Mouse (Mus musculus): ENCODE measurements around the gene Cd47. TPM values are rescaled to one million over a fixed set of nuclear protein-coding genes. Genes with fewer than 3 reads are reported as not detected.
"Not testable (repeated sequence)": the region's sequence is repeated elsewhere in the genome, so short reads cannot be mapped to it uniquely, and the experiment has no call there.

Gene Cd47
- polyA plus RNA-seq, 1 experiment, result 84.8 TPM

DNA sequence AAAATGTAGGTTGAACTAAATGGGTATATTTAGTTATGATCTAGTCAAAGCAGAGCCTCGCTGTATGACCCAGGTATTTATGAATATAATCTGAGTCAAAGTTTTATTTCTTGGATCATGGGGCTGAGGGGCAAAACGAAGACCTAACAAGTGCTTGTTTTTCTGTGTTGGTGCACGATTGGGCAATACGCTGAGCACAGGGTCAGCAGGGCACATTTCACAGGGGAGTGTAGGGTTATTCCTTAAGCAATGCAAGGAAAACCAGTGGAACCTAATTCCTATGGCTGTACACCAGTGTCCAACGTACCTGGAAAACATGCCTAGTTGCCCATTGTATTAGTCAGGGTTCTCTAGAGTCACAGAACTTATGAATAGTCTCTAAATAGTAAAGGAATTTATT is 12.6 kb upstream of the Cd47 start:
- DNase-seq (ENCODE audit: low spot score), result no peak

GRCm38 (mm10) chr16:49790575-49791465 is 9.5 kb upstream of the Cd47 start:
- no peak for DNase-seq (ENCODE audit: low spot score)

GRCm38 (mm10) chr16:49792446-49792878 is 7.9 kb upstream of the Cd47 start:
- no peak for DNase-seq (ENCODE audit: low spot score)

GRCm38 (mm10) chr16:49793596-49793995 is 6.7 kb upstream of the Cd47 start:
- no peak for DNase-seq (ENCODE audit: low spot score)

- no peak for DNase-seq (ENCODE audit: low spot score)
Measured at GRCm38 (mm10) chr16:49796271-49796670, 4.1 kb upstream of the Cd47 start.

GRCm38 (mm10) chr16:49796954-49797353 is 3.4 kb upstream of the Cd47 start:
- no peak for DNase-seq (ENCODE audit: low spot score)

DNA sequence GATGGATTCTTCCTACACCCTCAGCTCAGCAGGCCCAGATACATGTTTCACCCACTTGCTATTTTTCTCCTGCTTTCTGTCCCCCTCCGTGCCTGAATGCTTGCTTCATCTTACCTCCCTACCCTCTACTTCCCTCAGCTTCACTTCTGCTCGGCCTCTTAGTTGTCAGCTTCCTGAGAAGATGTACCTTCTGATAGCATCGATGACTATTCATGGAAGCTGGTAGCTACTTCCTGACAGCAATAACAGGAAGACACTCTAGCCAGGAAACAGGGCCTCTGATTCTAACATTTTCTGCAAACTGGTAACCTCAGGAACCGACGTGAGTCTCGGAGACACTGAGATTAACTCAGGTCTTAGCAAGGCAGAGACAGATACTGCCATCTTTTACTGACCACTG is 1.5 kb upstream of the Cd47 start:
- no peak for DNase-seq (ENCODE audit: low spot score)

DNA sequence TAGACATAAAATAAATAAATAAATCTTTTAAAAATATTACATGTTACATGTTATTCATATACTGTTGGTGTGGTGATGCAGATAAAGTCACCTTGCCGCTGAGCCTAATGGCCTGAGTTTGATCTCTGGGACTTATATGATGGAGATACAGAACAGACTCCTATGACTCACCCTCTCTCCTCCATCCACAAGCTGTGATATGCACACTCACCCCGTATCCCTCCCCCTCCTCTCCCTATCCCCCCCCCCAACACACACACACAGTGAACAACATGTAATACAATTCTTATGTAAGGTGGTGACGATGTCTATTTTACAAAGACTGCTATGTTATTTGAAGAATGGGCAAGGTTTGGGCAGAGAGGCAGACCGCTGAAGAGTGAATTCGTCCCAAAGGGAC is 663 bp downstream of the Cd47 start:
- DNase-seq (ENCODE audit: low spot score), result no peak

- no peak for DNase-seq (ENCODE audit: low spot score)
Measured at GRCm38 (mm10) chr16:49801399-49801798, 1.1 kb downstream of the Cd47 start.

GRCm38 (mm10) chr16:49802993-49803392 is 2.7 kb downstream of the Cd47 start:
- DNase-seq (ENCODE audit: low spot score), result no peak

GRCm38 (mm10) chr16:49803932-49804461 is 3.7 kb downstream of the Cd47 start:
- no peak for DNase-seq (ENCODE audit: low spot score)

- no peak for DNase-seq (ENCODE audit: low spot score)
Measured at GRCm38 (mm10) chr16:49806920-49807319, 6.6 kb downstream of the Cd47 start.

- DNase-seq (ENCODE audit: low spot score), result no peak
Measured at GRCm38 (mm10) chr16:49807419-49807841, 7.1 kb downstream of the Cd47 start.

DNA sequence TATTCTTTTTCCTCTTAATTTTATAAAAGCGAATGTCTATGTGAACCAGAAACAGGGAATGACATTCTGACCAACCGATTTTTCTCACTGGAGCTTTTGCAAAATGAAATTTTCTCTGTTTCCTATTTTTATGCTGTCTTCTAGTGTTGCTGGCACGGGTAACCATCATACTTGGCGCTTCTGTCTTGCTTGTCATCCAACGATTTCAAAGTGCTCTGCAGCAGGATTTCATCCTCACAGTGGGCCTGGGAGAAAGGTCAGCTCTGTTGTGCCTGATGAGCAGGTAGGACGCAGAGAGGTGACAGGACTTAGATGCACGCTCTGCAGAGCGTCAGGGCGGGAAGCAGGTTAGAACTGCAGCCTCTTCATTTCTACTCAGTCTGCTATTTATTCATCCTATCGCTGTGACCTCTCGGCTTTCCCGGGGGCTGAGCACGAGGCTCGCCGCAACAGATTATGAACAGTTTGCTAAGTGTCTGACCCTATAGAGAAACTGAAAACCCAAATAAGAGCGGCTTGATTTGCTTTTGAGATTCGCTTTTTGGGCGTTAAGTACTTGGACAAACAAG is 7.6 kb downstream of the Cd47 start:
- DNase-seq (ENCODE audit: low spot score), result no peak

- DNase-seq (ENCODE audit: low spot score), result no peak
Measured at GRCm38 (mm10) chr16:49811897-49812296, 11.6 kb downstream of the Cd47 start.

- DNase-seq (ENCODE audit: low spot score), result no peak
Measured at GRCm38 (mm10) chr16:49812821-49813616, 12.7 kb downstream of the Cd47 start.

GRCm38 (mm10) chr16:49814419-49814818 is 14.1 kb downstream of the Cd47 start:
- no peak for DNase-seq (ENCODE audit: low spot score)

DNA sequence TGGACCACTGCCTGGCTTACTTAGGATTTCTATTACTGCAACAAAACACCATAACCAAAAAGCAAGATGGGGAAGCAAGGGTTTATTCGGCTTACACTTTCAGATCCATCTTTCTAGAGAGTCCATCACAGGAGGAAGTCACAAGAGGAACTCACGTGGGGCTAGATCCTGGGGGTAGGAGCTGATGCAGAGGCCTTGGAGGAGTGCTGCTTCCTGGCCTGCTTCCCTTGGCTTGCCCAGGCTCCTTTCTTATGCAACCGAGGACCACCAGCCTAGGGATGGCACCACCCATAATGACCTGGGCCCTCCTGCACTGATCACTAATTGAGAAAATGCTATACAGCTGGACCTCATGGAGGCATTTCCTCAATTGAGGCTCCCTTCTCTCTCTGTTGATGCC is 16.6 kb downstream of the Cd47 start:
- no peak for DNase-seq (ENCODE audit: low spot score)

DNA sequence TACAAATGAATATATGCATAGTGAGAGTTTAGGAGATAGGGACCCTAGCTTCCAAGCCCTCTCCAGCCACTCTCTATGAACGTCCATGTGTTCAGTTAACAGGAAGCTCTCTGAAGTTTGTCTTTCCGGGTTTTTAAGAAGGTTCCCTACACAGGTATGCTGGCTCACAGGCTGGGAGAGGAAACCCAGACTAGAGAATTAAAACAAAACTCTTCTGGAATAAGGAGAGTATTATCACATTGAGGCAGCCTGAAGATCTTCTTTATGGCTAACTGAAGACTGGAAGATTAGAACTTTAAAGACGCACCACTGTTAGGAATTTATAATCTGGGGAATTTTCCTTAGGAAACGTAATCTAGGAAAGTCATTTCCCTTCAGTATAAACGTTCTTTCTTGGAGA is 17.8 kb downstream of the Cd47 start:
- DNase-seq (ENCODE audit: low spot score), result no peak

DNA sequence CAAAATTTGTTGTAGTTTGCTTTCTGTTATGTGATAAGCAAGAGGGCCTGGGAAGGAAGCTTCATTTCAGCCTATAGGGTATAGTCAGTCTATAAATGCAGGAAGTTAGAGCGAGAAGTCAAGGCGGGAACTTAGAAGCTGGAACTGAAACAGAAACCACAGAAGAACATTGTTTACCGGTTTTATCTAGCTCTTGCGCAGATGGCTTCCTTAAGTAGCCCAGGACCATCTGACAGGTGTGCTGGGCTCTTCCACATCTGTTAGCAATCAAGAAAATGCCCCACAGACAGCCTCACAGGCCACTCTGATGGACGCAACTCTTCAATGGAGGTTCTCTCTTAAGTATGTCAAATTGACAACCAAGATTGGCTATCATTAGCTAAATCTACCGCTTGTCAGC is 18.3 kb downstream of the Cd47 start:
- no peak for DNase-seq (ENCODE audit: low spot score)

DNA sequence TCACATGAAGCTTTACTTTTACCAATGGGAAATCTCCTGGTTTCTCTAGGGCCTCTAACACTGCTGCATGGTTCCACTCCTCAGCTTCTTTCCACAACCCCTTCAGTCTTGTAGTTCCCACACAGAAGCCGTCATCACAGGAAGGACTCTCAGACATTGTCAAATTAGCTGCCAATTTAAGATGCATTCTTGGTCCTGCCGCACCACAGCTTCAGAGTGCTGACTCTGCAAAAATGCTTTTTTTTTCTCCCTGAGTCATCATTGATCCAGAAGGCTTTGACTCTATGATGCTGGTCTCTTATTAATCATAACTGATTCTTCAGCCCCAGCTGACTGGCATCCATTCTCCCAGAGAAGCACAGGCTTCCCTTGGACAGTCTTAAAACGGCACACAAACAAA is 19.2 kb downstream of the Cd47 start:
- DNase-seq (ENCODE audit: low spot score), result no peak

DNA sequence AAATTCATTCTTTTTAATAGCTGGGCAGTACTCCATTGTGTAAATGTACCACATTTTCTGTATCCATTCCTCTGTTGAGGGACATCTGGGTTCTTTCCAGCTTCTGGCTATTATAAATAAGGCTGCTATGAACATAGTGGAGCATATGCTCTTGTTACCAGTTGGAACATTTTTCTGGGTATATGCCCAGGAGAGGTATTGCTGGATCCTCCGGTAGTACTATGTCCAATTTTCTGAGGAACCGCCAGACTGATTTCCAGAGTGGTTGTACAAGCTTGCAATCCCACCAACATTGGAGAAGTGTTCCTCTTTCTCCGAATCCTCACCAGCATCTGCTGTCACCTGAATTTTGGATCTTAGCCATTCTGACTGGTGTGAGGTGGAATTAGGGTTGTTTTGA is 30.6 kb downstream of the Cd47 start:
- not testable (repeated sequence) for DNase-seq (ENCODE audit: low spot score)

Measured in urinary bladder, adult 2 months (tissue).